Mouse (Mus musculus): ENCODE data around the gene Lama1. TPM values are rescaled to one million over a fixed set of nuclear protein-coding genes. Genes with fewer than 3 reads are reported as not detected.
"Not testable (repeated sequence)": the region's sequence is repeated elsewhere in the genome, so short reads cannot be mapped to it uniquely, and the experiment has no call there.

Lama1 gene
- total RNA-seq, 2 experiments from 2014 or later, result 0.49 to 0.86 TPM

GRCm38 (mm10) chr17:67836146-67836895 is 139.3 kb downstream of the Lama1 start:
- no peak for DNase-seq (ENCODE audit: low spot score in 2 of 2)

GRCm38 (mm10) chr17:67837351-67838090 is 140.5 kb downstream of the Lama1 start:
- DNase-seq (ENCODE audit: low spot score in 2 of 2), result peak in 1 of 2 experiments; percentile 44

- no peak for DNase-seq (ENCODE audit: low spot score in 2 of 2)
Measured at GRCm38 (mm10) chr17:67838948-67839347, 141.9 kb downstream of the Lama1 start.

- not testable (repeated sequence) for DNase-seq (ENCODE audit: low spot score in 2 of 2)
Measured at GRCm38 (mm10) chr17:67841494-67841893, 144.4 kb downstream of the Lama1 start.

GRCm38 (mm10) chr17:67861080-67861630 is 164.1 kb downstream of the Lama1 start:
- DNase-seq (ENCODE audit: low spot score in 2 of 2), result no peak

GRCm38 (mm10) chr17:67861744-67862535 is 164.9 kb downstream of the Lama1 start:
- DNase-seq (ENCODE audit: low spot score in 2 of 2), result peak; percentile 43 to 66

- no peak for DNase-seq (ENCODE audit: low spot score in 2 of 2)
Measured at GRCm38 (mm10) chr17:67864363-67864762, 167.3 kb downstream of the Lama1 start.

GRCm38 (mm10) chr17:67864912-67865311 is 167.9 kb downstream of the Lama1 start:
- DNase-seq (ENCODE audit: low spot score in 2 of 2), result no peak

GRCm38 (mm10) chr17:67866026-67866425 is 169.0 kb downstream of the Lama1 start:
- no peak for DNase-seq (ENCODE audit: low spot score in 2 of 2)

- peak in 1 of 2 experiments; percentile 34 for DNase-seq (ENCODE audit: low spot score in 2 of 2)
Measured at GRCm38 (mm10) chr17:67866541-67867241, 169.6 kb downstream of the Lama1 start.

- DNase-seq (ENCODE audit: low spot score in 2 of 2), result peak; percentile 50 to 81
Measured at GRCm38 (mm10) chr17:67869731-67870601, 172.9 kb downstream of the Lama1 start.

Other genes starting within 250 kb of the Lama1 start
- gene Lrrc30, start 64.5 kb upstream of the Lama1 start, total RNA-seq (2021), result 1 to 10 TPM; 6.9 to 8.3 TPM